Mouse (Mus musculus) heart, embryonic 16.5 days (tissue): ENCODE measurements around the gene Fam160b1. TPM values are rescaled to one million over a fixed set of nuclear protein-coding genes. Genes with fewer than 3 reads are reported as not detected.

Experiments used
- ATAC-seq: fragments of 200-750 bp; cut with Nextera tagmentation; replicated peaks from 2 replicates; pipeline ENCODE4 v1.8.0; 2017; ENCODE audit warnings: moderate number of reproducible peaks; ENCODE audit not compliant: insufficient read depth, low FRiP score; ENCODE audit errors: extremely low read depth
- H3K27ac ChIP-seq: fragments of 300-500 bp; sonication (generic); 2 replicates; pipeline ENCODE4 v1.5.1; 2014; ENCODE audit warnings: mild to moderate bottlenecking, low read length, control low read depth, moderate library complexity
- H3K27me3 ChIP-seq: fragments of 300-500 bp; sonication (generic); 2 replicates; pipeline ENCODE4 v1.6.1; 2014; ENCODE audit warnings: low read length, mixed read lengths; ENCODE audit not compliant: control insufficient read depth, insufficient read depth
- H3K36me3 ChIP-seq: fragments of 300-500 bp; sonication (generic); 2 replicates; pipeline ENCODE4 v1.6.1; 2014; ENCODE audit not compliant: control insufficient read depth, insufficient read depth
- H3K4me1 ChIP-seq: fragments of 300-500 bp; sonication (generic); 2 replicates; pipeline ENCODE4 v1.6.1; 2014; ENCODE audit warnings: low read length, mixed read lengths; ENCODE audit not compliant: control insufficient read depth, insufficient read depth
- H3K4me2 ChIP-seq: fragments of 300-500 bp; sonication (generic); 2 replicates; pipeline ENCODE4 v1.6.1; 2014; ENCODE audit warnings: low read depth, mild to moderate bottlenecking, control low read depth, low read length
- H3K4me3 ChIP-seq: fragments of 300-500 bp; sonication (generic); 2 replicates; pipeline ENCODE4 v1.5.1; 2014; ENCODE audit warnings: mild to moderate bottlenecking, control low read depth, low read length
- H3K9ac ChIP-seq: fragments of 300-500 bp; sonication (generic); 2 replicates; pipeline ENCODE4 v1.6.1; 2014; ENCODE audit warnings: low read length, control low read depth
- H3K9me3 ChIP-seq: fragments of 300-500 bp; sonication (generic); replicated peaks from 2 replicates; pipeline ENCODE4 v1.6.1; 2016; ENCODE audit warnings: low read length; ENCODE audit not compliant: control insufficient read depth
- WGBS: fragments of 180-500 bp; shearing (Covaris S2); extraction: QIAGEN DNeasy Blood & Tissue Kit; methylation state at CpG from one replicate; pipeline ENCODE4 v1.1.7; 2014; 5-methylcytosine and 5-hydroxymethylcytosine counted together
- polyA plus RNA-seq: library from polyadenylated mRNA; unstranded; fragments of >200 nt; fragmentation: Nextera tagmentation; extraction: Ambion mirVana; gene quantifications from 2 replicates; pipeline ENCODE4 v1.2.1, GENCODE M21; 2015

Fam160b1 gene
- polyA plus RNA-seq, 1 experiment from 2014 or later: 10.0 TPM

- Histone ChIP-seq H3K4me3 (no peak overlapping the region), H3K4me1 (peaks cover 2% of the 10 kb centered on the region; the same call in 1 of the 2 replicates), H3K4me2 (no peak overlapping the region), H3K27ac (no peak overlapping the region), H3K36me3 (no peaks in the 10 kb centered on the region), H3K27me3 (no peaks in the 10 kb centered on the region), H3K9me3 (no peaks in the 10 kb centered on the region), H3K9ac (no peak overlapping the region)
- WGBS: 69% methylated on average over 8 of the region's 8 CpGs
- no peak for ATAC-seq
Measured at GRCm38 (mm10) chr19:57335135-57335534, 25.3 kb upstream of the Fam160b1 start.

- H3K9ac ChIP-seq: no peak overlapping the region
- no peak overlapping the region for H3K4me3 ChIP-seq
- H3K4me1 ChIP-seq: peaks cover 4% of the 10 kb centered on the region; the same call in 1 of the 2 replicates
- no peaks in the 10 kb centered on the region for H3K36me3 ChIP-seq
- H3K27me3 ChIP-seq: no peaks in the 10 kb centered on the region; the same call in 1 of the 2 replicates
- no peak overlapping the region for H3K27ac ChIP-seq
- peak overlapping the region; percentile 18; the same call in 1 of the 2 replicates for H3K4me2 ChIP-seq
- 52% methylated on average over 13 of the region's 13 CpGs for WGBS
- H3K9me3 ChIP-seq: no peaks in the 10 kb centered on the region
- ATAC-seq: no peak; the same call in 1 of the 2 replicates
Measured at GRCm38 (mm10) chr19:57339281-57339864, 21.1 kb upstream of the Fam160b1 start.

GRCm38 (mm10) chr19:57340900-57341742 is 19.4 kb upstream of the Fam160b1 start:
- WGBS: 54% methylated on average over 8 of the region's 8 CpGs

GRCm38 (mm10) chr19:57343860-57344259 is 16.6 kb upstream of the Fam160b1 start:
- Histone ChIP-seq H3K27ac (no peak overlapping the region), H3K9ac (no peak overlapping the region), H3K4me3 (no peak overlapping the region), H3K27me3 (no peaks in the 10 kb centered on the region; the same call in 1 of the 2 replicates), H3K4me1 (peaks cover 4% of the 10 kb centered on the region; the same call in 1 of the 2 replicates), H3K36me3 (no peaks in the 10 kb centered on the region), H3K9me3 (peaks cover 6% of the 10 kb centered on the region), H3K4me2 (no peak overlapping the region)
- 0 out of 2 replicates have a peak, but pooled peaks have one; percentile 37 for ATAC-seq
- WGBS: 73% methylated on average over 5 of the region's 5 CpGs

More at GRCm38 (mm10) chr19:57340900-57341742, 19.4 kb upstream of the Fam160b1 start:
- Histone ChIP-seq H3K4me1 (peaks cover 4% of the 10 kb centered on the region; the same call in 1 of the 2 replicates), H3K4me2 (no peak overlapping the region), H3K27me3 (no peaks in the 10 kb centered on the region; the same call in 1 of the 2 replicates), H3K9me3 (peaks cover under 1% of the 10 kb centered on the region), H3K36me3 (no peaks in the 10 kb centered on the region), H3K27ac (no peak overlapping the region), H3K4me3 (no peak overlapping the region), H3K9ac (no peak overlapping the region)
- ATAC-seq: no peak

GRCm38 (mm10) chr19:57344678-57345077 is 15.8 kb upstream of the Fam160b1 start:
- Histone ChIP-seq H3K36me3 (no peaks in the 10 kb centered on the region), H3K9ac (no peak overlapping the region), H3K27ac (no peak overlapping the region), H3K4me2 (no peak overlapping the region), H3K4me3 (no peak overlapping the region), H3K9me3 (peaks cover 6% of the 10 kb centered on the region), H3K4me1 (peaks cover 2% of the 10 kb centered on the region; the same call in 1 of the 2 replicates), H3K27me3 (no peaks in the 10 kb centered on the region; the same call in 1 of the 2 replicates)
- 62% methylated on average over 1 of the region's 1 CpGs for WGBS
- no peak for ATAC-seq

- no peak overlapping the region for H3K4me2 ChIP-seq
- H3K4me1 ChIP-seq: no peaks in the 10 kb centered on the region
- no peak overlapping the region for H3K4me3 ChIP-seq
- no peaks in the 10 kb centered on the region for H3K36me3 ChIP-seq
- peaks cover 6% of the 10 kb centered on the region for H3K9me3 ChIP-seq
- H3K27me3 ChIP-seq: no peaks in the 10 kb centered on the region
- no peak overlapping the region for H3K27ac ChIP-seq
- H3K9ac ChIP-seq: no peak overlapping the region
- ATAC-seq: no peak
Measured at GRCm38 (mm10) chr19:57349096-57349495, 11.4 kb upstream of the Fam160b1 start.

- ATAC-seq: no peak
- WGBS: 75% methylated on average over 12 of the region's 12 CpGs
- H3K27ac ChIP-seq: no peak overlapping the region
- H3K9me3 ChIP-seq: no peaks in the 10 kb centered on the region; the same call in 1 of the 2 replicates
- H3K9ac ChIP-seq: no peak overlapping the region
- no peak overlapping the region for H3K4me2 ChIP-seq
- H3K27me3 ChIP-seq: no peaks in the 10 kb centered on the region
- H3K36me3 ChIP-seq: no peaks in the 10 kb centered on the region
- H3K4me3 ChIP-seq: no peak overlapping the region
- H3K4me1 ChIP-seq: peaks cover 3% of the 10 kb centered on the region
Measured at GRCm38 (mm10) chr19:57352337-57352935, 8.0 kb upstream of the Fam160b1 start.

- no peaks in the 10 kb centered on the region for H3K9me3 ChIP-seq
- H3K4me2 ChIP-seq: no peak overlapping the region
- no peak for ATAC-seq
- peaks cover 6% of the 10 kb centered on the region for H3K4me1 ChIP-seq
- H3K9ac ChIP-seq: no peak overlapping the region
- no peak overlapping the region for H3K27ac ChIP-seq
- no peak overlapping the region for H3K4me3 ChIP-seq
- H3K36me3 ChIP-seq: no peaks in the 10 kb centered on the region
- no peaks in the 10 kb centered on the region for H3K27me3 ChIP-seq
- 86% methylated on average over 10 of the region's 10 CpGs for WGBS
Measured at GRCm38 (mm10) chr19:57353228-57353627, 7.3 kb upstream of the Fam160b1 start.
